Mouse (Mus musculus) adrenal gland, adult (tissue): ENCODE results near the gene Pfdn6.
"Not testable (repeated sequence)": the region's sequence is repeated elsewhere in the genome, so short reads cannot be mapped to it uniquely, and the experiment has no call there.

Experiments
- DNase-seq, 2 experiments: peaks; one replicate each; pipeline ENCODE4 v3.0.0; 2022 to 2023; ENCODE audit warnings: low spot score in 1 of 2; ENCODE audit not compliant: inconsistent age in 2 of 2

The Pfdn6 gene

DNA sequence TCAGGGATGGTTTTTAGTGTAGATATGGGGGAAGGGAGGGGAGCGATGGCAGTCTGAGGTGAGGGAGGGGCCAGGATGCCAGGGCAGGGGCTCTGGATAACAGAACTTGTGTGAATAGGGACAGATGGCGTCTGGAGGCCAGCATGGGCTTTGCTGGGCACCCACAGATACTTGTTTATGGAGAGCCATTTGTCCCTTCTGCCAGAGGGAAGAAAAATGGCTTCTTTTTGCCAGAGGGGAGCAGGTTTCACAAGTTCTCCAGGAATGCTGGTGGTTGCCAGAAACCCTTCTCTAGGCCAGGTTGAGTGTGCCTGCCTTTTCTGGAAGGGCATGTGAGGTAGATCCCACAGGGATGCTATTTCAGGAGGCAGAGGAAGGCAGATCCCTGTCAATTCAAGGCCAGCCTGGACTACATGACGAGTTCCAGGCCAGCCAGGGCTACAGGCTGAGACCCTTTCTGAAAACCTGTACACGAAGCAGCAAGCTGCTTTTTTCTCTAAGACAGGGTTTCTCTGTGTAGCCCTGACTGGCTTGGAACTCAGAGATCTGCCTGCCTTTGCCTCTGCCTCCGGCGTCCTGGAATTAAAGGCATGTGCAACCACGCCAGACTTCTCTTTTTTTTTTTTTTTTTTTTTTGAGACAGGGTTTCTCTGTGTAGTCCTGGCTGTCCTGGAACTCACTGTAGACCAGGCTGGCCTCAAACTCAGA lies 39.7 kb downstream of the Pfdn6 start:
- DNase-seq = no peak

- DNase-seq = no peak
Measured at GRCm38 (mm10) chr17:33899642-33900041, 40.5 kb downstream of the Pfdn6 start.

DNA sequence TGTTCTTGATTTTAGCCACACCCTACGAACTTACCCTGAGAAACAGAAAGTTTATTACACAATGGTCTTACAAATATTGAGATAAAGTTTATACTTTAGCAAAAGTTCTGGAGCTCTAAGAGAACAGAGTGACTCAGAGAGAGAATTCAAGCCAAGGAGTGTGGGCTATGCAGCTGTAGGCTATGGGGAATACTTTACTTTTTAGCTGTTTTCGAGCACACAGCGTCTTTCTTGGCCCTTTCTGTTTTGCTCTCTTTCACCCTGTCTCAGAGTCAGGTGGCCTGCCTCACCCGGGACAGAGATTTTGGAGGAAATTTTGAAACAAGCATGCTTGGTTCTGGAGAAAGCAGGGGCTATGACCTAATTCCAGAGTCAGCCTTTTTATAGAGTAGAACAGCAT lies 42.0 kb downstream of the Pfdn6 start:
- DNase-seq = not testable (repeated sequence)

DNA sequence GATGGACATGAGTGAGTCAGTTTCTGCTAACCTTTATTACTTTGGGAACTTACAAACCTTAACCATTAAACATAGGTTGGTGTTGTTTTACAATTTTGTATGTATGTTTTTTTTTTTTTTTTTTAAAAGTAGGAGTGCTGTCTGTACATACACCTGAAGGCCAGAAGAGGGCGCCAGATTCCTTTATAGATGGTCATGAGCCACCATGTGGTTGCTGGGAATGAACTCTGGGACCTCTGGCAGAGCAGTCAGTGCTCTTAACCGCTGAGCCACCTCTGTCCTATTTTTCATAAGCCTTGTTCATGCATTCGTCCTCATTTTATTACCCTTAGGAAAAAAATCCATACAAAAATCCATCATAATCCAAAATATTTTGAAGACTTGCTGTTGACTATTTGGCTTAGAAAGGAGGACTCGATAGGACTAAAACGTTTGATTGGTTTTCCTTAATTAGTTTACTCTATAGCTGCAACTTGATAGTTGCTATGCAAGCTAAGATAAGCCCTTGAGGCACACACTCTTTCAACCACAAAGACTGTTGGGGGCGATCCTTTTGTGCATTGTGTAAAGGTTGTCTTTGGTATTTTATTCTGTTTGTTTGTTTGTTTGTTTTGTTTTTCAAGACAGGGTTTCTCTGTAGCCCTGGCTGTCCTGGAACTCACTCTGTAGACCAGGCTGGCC lies 42.9 kb downstream of the Pfdn6 start:
- peak in 1 of 2 experiments; percentile 66 for DNase-seq

- DNase-seq = not testable (repeated sequence)
Measured at GRCm38 (mm10) chr17:33893011-33893410, 47.1 kb downstream of the Pfdn6 start.

DNA sequence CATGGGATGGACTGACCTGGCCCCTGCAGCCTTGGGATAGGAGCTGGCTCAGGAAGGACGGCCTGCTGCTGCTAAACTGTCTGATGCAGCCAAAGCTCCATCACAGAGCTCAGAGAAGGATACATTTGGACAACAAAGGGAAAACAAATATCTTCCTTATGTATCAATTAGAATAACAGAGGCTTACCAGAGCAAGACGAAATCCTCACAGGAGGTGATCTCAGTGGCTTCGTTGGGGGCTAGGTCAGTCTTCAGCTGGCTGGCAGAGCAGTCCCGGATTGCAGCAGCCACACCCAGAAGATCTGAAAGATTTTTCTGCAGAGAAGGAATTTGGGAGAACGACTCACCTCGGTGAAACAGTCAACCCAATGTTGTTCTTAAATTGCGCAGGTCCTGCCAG lies 47.7 kb downstream of the Pfdn6 start:
- no peak for DNase-seq

DNA sequence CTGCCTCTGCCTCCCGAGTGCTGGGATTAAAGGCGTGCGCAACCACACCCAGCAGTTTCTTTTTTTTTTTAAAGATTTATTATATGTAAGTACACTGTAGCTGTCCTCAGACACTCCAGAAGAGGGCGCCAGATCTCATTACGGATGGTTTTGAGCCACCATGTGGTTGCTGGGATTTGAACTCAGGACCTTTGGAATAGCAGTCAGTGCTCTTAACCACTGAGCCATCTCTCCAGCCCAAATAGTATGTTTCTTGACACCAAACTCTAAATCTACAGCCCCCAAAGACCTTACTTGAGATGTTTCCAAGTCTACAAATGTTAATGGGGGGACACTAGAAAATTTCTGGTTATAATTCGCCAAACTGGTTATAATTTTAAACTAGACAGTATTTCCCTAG lies 48.3 kb downstream of the Pfdn6 start:
- not testable (repeated sequence) for DNase-seq

DNA sequence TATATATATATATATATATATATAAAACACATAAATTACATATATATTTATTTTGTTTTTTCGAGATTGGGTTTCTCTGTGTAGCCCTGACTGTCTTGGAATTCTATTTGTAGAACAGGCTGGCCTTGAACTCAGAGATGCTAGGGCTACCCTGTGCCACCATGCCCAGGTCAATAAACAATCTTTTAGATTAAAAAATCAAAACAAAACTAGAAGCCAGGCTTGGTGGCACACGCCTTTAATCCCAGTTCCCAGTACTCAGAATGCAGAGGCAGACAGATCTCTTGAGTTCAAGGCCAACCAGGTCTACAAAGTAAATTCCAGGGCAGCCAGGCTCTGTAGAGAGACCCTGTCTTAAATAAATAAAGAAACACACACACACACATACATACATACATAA lies 48.8 kb downstream of the Pfdn6 start:
- DNase-seq = no peak

GRCm38 (mm10) chr17:33890533-33891059 lies 49.5 kb downstream of the Pfdn6 start, which contains the start of gene Kifc1:
Gene Kifc1, minus strand, starts transcription at chr17:33890661.
- DNase-seq = peak; percentile 100

DNA sequence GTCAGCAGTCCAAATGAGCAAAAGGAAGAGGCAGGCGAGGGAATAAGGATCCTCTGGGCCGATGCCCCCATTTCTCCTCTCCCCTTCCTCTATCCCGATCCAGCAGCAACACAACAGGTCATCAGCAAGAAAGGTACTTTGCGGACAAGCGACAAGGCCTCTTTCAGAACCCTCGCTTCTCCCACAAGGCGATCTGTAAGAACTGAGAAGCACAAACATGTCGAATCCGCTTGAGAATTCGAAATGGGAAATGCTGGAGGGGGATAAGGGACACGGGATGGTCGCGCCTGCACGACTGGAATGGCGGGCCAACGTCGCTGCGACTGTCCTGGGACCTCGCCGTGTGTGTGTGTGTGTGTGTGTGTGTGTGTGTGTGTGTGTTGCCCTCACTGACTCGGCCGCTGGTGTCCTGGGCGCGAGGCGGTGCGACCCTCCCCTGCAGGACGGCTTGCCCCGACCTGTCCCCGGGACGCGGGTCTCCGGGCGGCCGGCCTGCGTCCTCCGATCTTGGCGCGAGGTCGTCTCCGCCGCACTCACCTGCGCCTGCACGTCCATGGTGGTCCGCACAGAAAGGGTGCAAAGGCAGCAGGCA lies 50.1 kb downstream of the Pfdn6 start:
- DNase-seq = not testable (repeated sequence)
